Mouse (Mus musculus) myocyte (in vitro differentiated cells): ENCODE results near the gene Ercc2.

ENCODE experiments used
- E2F4 ChIP-seq: IDR thresholded peaks from one replicate; pipeline ENCODE4 v1.6.1; 2011; ENCODE audit warnings: mild to moderate bottlenecking, control low read depth, moderate library complexity; ENCODE audit not compliant: insufficient read depth
- MAX ChIP-seq: IDR thresholded peaks from one replicate; pipeline ENCODE4 v1.6.1; 2011; ENCODE audit warnings: low read depth, mild to moderate bottlenecking, control low read depth
- MYOD1 ChIP-seq, 3 experiments: IDR thresholded peaks; one replicate each; pipeline ENCODE4 v1.6.1; 2011; ENCODE audit warnings: control low read depth in 2 of 3, low read depth in 2 of 3, mild to moderate bottlenecking in 2 of 3, moderate library complexity in 1 of 3; ENCODE audit not compliant: insufficient read length in 2 of 3, control insufficient read depth in 1 of 3
- POLR2A ChIP-seq: IDR thresholded peaks from one replicate; pipeline ENCODE4 v1.6.1; 2011; ENCODE audit warnings: low read depth, mild to moderate bottlenecking, control low read depth, moderate library complexity; ENCODE audit not compliant: insufficient read length
- POLR2AphosphoS2 ChIP-seq: IDR thresholded peaks from one replicate; pipeline ENCODE4 v1.6.1; 2011; ENCODE audit warnings: low read depth, control low read depth; ENCODE audit not compliant: insufficient read length
- REST ChIP-seq: IDR thresholded peaks from one replicate; pipeline ENCODE4 v1.6.1; 2011; ENCODE audit warnings: mild to moderate bottlenecking, control low read depth, moderate library complexity; ENCODE audit not compliant: insufficient read depth, insufficient read length
- USF1 ChIP-seq: IDR thresholded peaks from one replicate; pipeline ENCODE4 v1.6.1; 2011; ENCODE audit warnings: low read depth, mild to moderate bottlenecking, control low read depth, moderate library complexity

DNA sequence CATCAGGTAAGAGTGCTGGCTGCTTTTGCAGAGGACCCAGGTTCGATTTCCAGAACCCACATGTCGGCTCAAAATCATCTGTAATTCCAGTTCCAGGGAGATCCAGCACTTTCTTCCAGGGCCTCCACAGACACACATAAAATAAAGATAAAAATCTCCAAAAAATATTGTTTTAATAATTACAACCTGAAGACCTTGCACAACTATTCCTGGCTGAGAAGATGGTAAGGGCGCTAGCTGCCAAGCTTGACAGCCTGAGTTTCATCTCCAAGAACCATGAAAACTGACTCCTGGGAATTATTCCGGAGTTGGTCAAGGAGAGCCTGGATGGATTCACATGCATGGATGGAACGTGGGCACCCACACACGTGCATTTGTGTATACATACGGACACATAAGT lies 22.7 kb downstream of the Ercc2 start, which contains the start of gene Ckm:
- TF ChIP-seq REST: no peak
- no peak for TF ChIP-seq MAX
- TF ChIP-seq MYOD1 (IDR thresholded peaks at IDR 0.05; ENCODE audit: control insufficient read depth in 1 of 3, insufficient read length in 2 of 3, low read depth in 2 of 3): no peak
- TF ChIP-seq E2F4: no peak
- TF ChIP-seq POLR2AphosphoS2: no peak
- TF ChIP-seq POLR2A: no peak
- no peak for TF ChIP-seq USF1
